Mouse (Mus musculus): Measurements from ENCODE around the gene Fam89b.

Gene Fam89b

GRCm38 (mm10) chr19:5729444-5729815 is at the start of gene Fam89b:
Fam89b (minus strand) TSS chr19:5729653.
- DNase-seq (ENCODE audit: low spot score in 2 of 2): peak; percentile 92 to 94

- no peak for DNase-seq (ENCODE audit: low spot score in 2 of 2)
These were observed 48.9 kb upstream of the Fam89b start for GRCm38 (mm10) chr19:5778312-5778711.

- no peak for DNase-seq (ENCODE audit: low spot score in 2 of 2)
These were observed 48.1 kb upstream of the Fam89b start for GRCm38 (mm10) chr19:5777387-5778032.

GRCm38 (mm10) chr19:5770925-5771860 is 41.7 kb upstream of the Fam89b start, which contains the start of gene Scyl1:
Scyl1 (minus strand) TSS chr19:5771419.
- peak; percentile 96 to 98 for DNase-seq (ENCODE audit: low spot score in 2 of 2)

GRCm38 (mm10) chr19:5770311-5770710 is 40.9 kb upstream of the Fam89b start:
- no peak for DNase-seq (ENCODE audit: low spot score in 2 of 2)

- no peak for DNase-seq (ENCODE audit: low spot score in 2 of 2)
These were observed 37.8 kb upstream of the Fam89b start for GRCm38 (mm10) chr19:5767271-5767670.

- no peak for DNase-seq (ENCODE audit: low spot score in 2 of 2)
These were observed 33.7 kb upstream of the Fam89b start for GRCm38 (mm10) chr19:5763163-5763562.

GRCm38 (mm10) chr19:5758878-5759403 is 29.5 kb upstream of the Fam89b start:
- DNase-seq (ENCODE audit: low spot score in 2 of 2): no peak

- DNase-seq (ENCODE audit: low spot score in 2 of 2): no peak
These were observed 27.7 kb upstream of the Fam89b start for GRCm38 (mm10) chr19:5756991-5757636.

- no peak for DNase-seq (ENCODE audit: low spot score in 2 of 2)
These were observed 27.0 kb upstream of the Fam89b start for GRCm38 (mm10) chr19:5756321-5756985.

- DNase-seq (ENCODE audit: low spot score in 2 of 2): peak in 1 of 2 experiments; percentile 50
These were observed 22.3 kb upstream of the Fam89b start for GRCm38 (mm10) chr19:5751742-5752141.

GRCm38 (mm10) chr19:5750951-5751350 is 21.5 kb upstream of the Fam89b start:
- no peak for DNase-seq (ENCODE audit: low spot score in 2 of 2)

- DNase-seq (ENCODE audit: low spot score in 2 of 2): no peak
These were observed 20.0 kb upstream of the Fam89b start for GRCm38 (mm10) chr19:5749476-5749875.

- no peak for DNase-seq (ENCODE audit: low spot score in 2 of 2)
These were observed 17.5 kb upstream of the Fam89b start for GRCm38 (mm10) chr19:5746907-5747363.

- DNase-seq (ENCODE audit: low spot score in 2 of 2): no peak
These were observed 16.6 kb upstream of the Fam89b start for GRCm38 (mm10) chr19:5745756-5746710.

GRCm38 (mm10) chr19:5743576-5743975 is 14.1 kb upstream of the Fam89b start:
- DNase-seq (ENCODE audit: low spot score in 2 of 2): no peak

- no peak for DNase-seq (ENCODE audit: low spot score in 2 of 2)
These were observed 12.8 kb upstream of the Fam89b start for GRCm38 (mm10) chr19:5742241-5742641.

- DNase-seq (ENCODE audit: low spot score in 2 of 2): no peak
These were observed 12.3 kb upstream of the Fam89b start for GRCm38 (mm10) chr19:5741641-5742240.

Measured in spleen, postnatal 4 days (tissue).